8 mouse cellular contexts compared by ENCODE assay signal in genomic region chr13:117024127-117024915, GRCm38 (mm10). TPM values are rescaled to one million over a fixed set of nuclear protein-coding genes. Genes with fewer than 3 reads are reported as not detected.
DNase-seq lines count a peak whose midpoint lies in the region; ATAC-seq and TF ChIP-seq lines count a peak whose summit lies in the region.

No protein-coding gene starts in this region.

- peak overlapping the region; percentile 94 for H3K9ac ChIP-seq in embryonic facial prominence, embryonic 13.5 days
- peak overlapping the region; percentile 94 for H3K9ac ChIP-seq in heart, embryonic 14.5 days (ENCODE audit: low read length)
- peak overlapping the region; percentile 90 for H3K9ac ChIP-seq in kidney, postnatal 0 days (ENCODE audit: low read depth, low read length)
- peak overlapping the region; percentile 64 for H3K9ac ChIP-seq in liver, embryonic 13.5 days
- H3K9ac ChIP-seq in stomach, embryonic 14.5 days (replicated peaks; ENCODE audit: low read depth, low read length) = peak overlapping the region; percentile 87

- no peaks in the 10 kb centered on the region for H3K36me3 ChIP-seq in embryonic facial prominence, embryonic 13.5 days
- no peaks in the 10 kb centered on the region for H3K36me3 ChIP-seq in heart, embryonic 14.5 days (ENCODE audit: control insufficient read depth, insufficient read depth, low read length)
- no peaks in the 10 kb centered on the region for H3K36me3 ChIP-seq in kidney, postnatal 0 days (ENCODE audit: insufficient read depth, low read length)
- no peaks in the 10 kb centered on the region for H3K36me3 ChIP-seq in liver, embryonic 13.5 days
- H3K36me3 ChIP-seq in stomach, embryonic 14.5 days (ENCODE audit: control insufficient read depth, insufficient read depth, low read length) = no peaks in the 10 kb centered on the region

- DNase-seq in 3134 (ENCODE audit: extremely low read depth, insufficient read length, low spot score) = peak; percentile 80
- peak; percentile 79 for DNase-seq in adrenal gland, postnatal 14 days
- DNase-seq in kidney, postnatal 0 days (ENCODE audit: low spot score) = peak; percentile 65
- no peak for DNase-seq in liver, embryonic 13.5 days
- peak; percentile 87 to 88 for DNase-seq in natural killer cell, adult 2 months (ENCODE audit: low spot score in 2 of 2)

- TF ChIP-seq CTCF in kidney, postnatal 0 days (IDR thresholded peaks at IDR 0.05; ENCODE audit: low read depth) = no peak

- H3K9me3 ChIP-seq in embryonic facial prominence, embryonic 13.5 days = no peaks in the 10 kb centered on the region
- no peaks in the 10 kb centered on the region for H3K9me3 ChIP-seq in heart, embryonic 14.5 days (ENCODE audit: control insufficient read depth, low read length)
- no peaks in the 10 kb centered on the region for H3K9me3 ChIP-seq in kidney, postnatal 0 days (replicated peaks; ENCODE audit: low read length)
- H3K9me3 ChIP-seq in liver, embryonic 13.5 days (replicated peaks) = no peaks in the 10 kb centered on the region
- H3K9me3 ChIP-seq in stomach, embryonic 14.5 days (ENCODE audit: control insufficient read depth, low read depth, low read length) = no peaks in the 10 kb centered on the region

- peak overlapping the region; percentile 77 for H3K4me2 ChIP-seq in embryonic facial prominence, embryonic 13.5 days
- H3K4me2 ChIP-seq in heart, embryonic 14.5 days (ENCODE audit: low read length) = peak overlapping the region; percentile 83
- peak overlapping the region; percentile 98 for H3K4me2 ChIP-seq in kidney, postnatal 0 days (ENCODE audit: low read length)
- H3K4me2 ChIP-seq in liver, embryonic 13.5 days = peak overlapping the region; percentile 76
- H3K4me2 ChIP-seq in stomach, embryonic 14.5 days (replicated peaks; ENCODE audit: low read depth, low read length) = peak overlapping the region; percentile 88

- H3K27ac ChIP-seq in embryonic facial prominence, embryonic 13.5 days = peak overlapping the region; percentile 94
- peak overlapping the region; percentile 61 to 87 for H3K27ac ChIP-seq in heart, embryonic 14.5 days (replicated peaks in 1 of 2; ENCODE audit: control insufficient read depth in 1 of 2, insufficient read depth in 1 of 2, low read depth in 2 of 2, low read length in 2 of 2)
- peak overlapping the region; percentile 86 for H3K27ac ChIP-seq in kidney, postnatal 0 days
- H3K27ac ChIP-seq in liver, embryonic 13.5 days = peak overlapping the region; percentile 21; the same call in 1 of the 2 replicates
- peak overlapping the region; percentile 89 for H3K27ac ChIP-seq in stomach, embryonic 14.5 days (ENCODE audit: low read length)

- WGBS in embryonic facial prominence, embryonic 13.5 days = under 1% methylated on average over 55 of the region's 64 CpGs
- under 1% methylated on average over 62 of the region's 64 CpGs for WGBS in heart, embryonic 14.5 days
- under 1% methylated on average over 46 of the region's 64 CpGs for WGBS in kidney, postnatal 0 days
- WGBS in liver, embryonic 13.5 days (ENCODE audit: insufficient replicate concordance) = under 1% methylated on average over 62 of the region's 64 CpGs
- under 1% methylated on average over 62 of the region's 64 CpGs for WGBS in stomach, embryonic 14.5 days

- ATAC-seq in embryonic facial prominence, embryonic 13.5 days (ENCODE audit: insufficient number of reproducible peaks, insufficient read depth, low FRiP score, low TSS enrichment, low read depth) = peak; percentile 73
- ATAC-seq in heart, embryonic 14.5 days (ENCODE audit: insufficient number of reproducible peaks, insufficient read depth, low FRiP score, low read depth) = peak; percentile 78
- peak; percentile 87 for ATAC-seq in kidney, postnatal 0 days (replicated peaks; ENCODE audit: low FRiP score, low read depth)
- peak; percentile 66 for ATAC-seq in liver, embryonic 13.5 days (ENCODE audit: low read depth)
- ATAC-seq in stomach, embryonic 14.5 days (ENCODE audit: insufficient number of reproducible peaks, insufficient read depth, low FRiP score, low read depth) = peak; percentile 82

- H3K4me1 ChIP-seq in embryonic facial prominence, embryonic 13.5 days = peaks cover 32% of the 10 kb centered on the region
- H3K4me1 ChIP-seq in heart, embryonic 14.5 days (ENCODE audit: control insufficient read depth in 2 of 2, insufficient read depth in 2 of 2, low read length in 2 of 2) = peaks cover 9 to 30% of the 10 kb centered on the region in 2 experiments
- H3K4me1 ChIP-seq in kidney, postnatal 0 days (replicated peaks; ENCODE audit: insufficient read depth, low read length) = no peaks in the 10 kb centered on the region
- H3K4me1 ChIP-seq in liver, embryonic 13.5 days (replicated peaks) = peaks cover 11% of the 10 kb centered on the region
- peaks cover 15% of the 10 kb centered on the region for H3K4me1 ChIP-seq in stomach, embryonic 14.5 days (ENCODE audit: control insufficient read depth, insufficient read depth, low read length)

- no peaks in the 10 kb centered on the region for H3K27me3 ChIP-seq in embryonic facial prominence, embryonic 13.5 days
- no peaks in the 10 kb centered on the region for H3K27me3 ChIP-seq in heart, embryonic 14.5 days (ENCODE audit: control insufficient read depth, insufficient read depth, low read length)
- H3K27me3 ChIP-seq in kidney, postnatal 0 days (ENCODE audit: insufficient read depth, low read length) = no peaks in the 10 kb centered on the region
- H3K27me3 ChIP-seq in liver, embryonic 13.5 days = peaks cover 47% of the 10 kb centered on the region
- no peaks in the 10 kb centered on the region for H3K27me3 ChIP-seq in stomach, embryonic 14.5 days (ENCODE audit: control insufficient read depth, insufficient read depth, low read length)

- H3K4me3 ChIP-seq in embryonic facial prominence, embryonic 13.5 days = peak overlapping the region; percentile 87
- peak overlapping the region; percentile 87 to 89 for H3K4me3 ChIP-seq in heart, embryonic 14.5 days (ENCODE audit: control insufficient read depth in 1 of 2, insufficient read depth in 1 of 2, low read depth in 1 of 2, low read length in 2 of 2)
- H3K4me3 ChIP-seq in kidney, postnatal 0 days (replicated peaks; ENCODE audit: low read depth, low read length) = peak overlapping the region; percentile 87
- peak overlapping the region; percentile 63 for H3K4me3 ChIP-seq in liver, embryonic 13.5 days (replicated peaks)
- peak overlapping the region; percentile 69 for H3K4me3 ChIP-seq in stomach, embryonic 14.5 days (ENCODE audit: low read depth, low read length)

RNA-seq across cellular contexts. Expression of gene Parp8, which starts 1.0 kb away (rescaled TPM):
- 9.2 and 12.2 TPM in 2 replicates for total RNA-seq in adrenal gland, postnatal 14 days (2021)
- 19.9 and 21.2 TPM in 2 replicates for polyA plus RNA-seq in embryonic facial prominence, embryonic 13.5 days (2015; fragmentation: Nextera tagmentation; extraction: Ambion mirVana)
- polyA plus RNA-seq in heart, embryonic 14.5 days (2014; fragmentation: Nextera tagmentation; extraction: Ambion mirVana) = 17.3 and 17.4 TPM in 2 replicates
- polyA plus RNA-seq in kidney, postnatal 0 days (2015; fragmentation: Nextera tagmentation; extraction: Ambion mirVana) = 11.7 and 12.9 TPM in 2 replicates
- polyA plus RNA-seq in liver, embryonic 13.5 days (2015; fragmentation: Nextera tagmentation; extraction: Ambion mirVana) = 2.5 and 3.0 TPM in 2 replicates
- polyA plus RNA-seq in stomach, embryonic 14.5 days (2014; fragmentation: Nextera tagmentation; extraction: Ambion mirVana) = 25.8 and 28.9 TPM in 2 replicates

Comparison
In these comparisons a context has a peak if more than half of its experiments do, and no peak if none do; other contexts are left out.
1. H3K27ac ChIP-seq: peak in every context shown above with its lines; median percentile 94 in embryonic facial prominence, embryonic 13.5 days; 89 in stomach, embryonic 14.5 days; 86 in kidney, postnatal 0 days; 74 in heart, embryonic 14.5 days; 21 in liver, embryonic 13.5 days.